Mouse (Mus musculus) hindbrain, embryonic 14.5 days (tissue): ENCODE results near the gene Mat2b. TPM values are rescaled to one million over a fixed set of nuclear protein-coding genes. Genes with fewer than 3 reads are reported as not detected.

ENCODE experiments used
- ATAC-seq: fragments of 200-750 bp; cut with Nextera tagmentation; 2 replicates; pipeline ENCODE4 v1.8.0; 2017; ENCODE audit warnings: moderate number of reproducible peaks, mild to moderate bottlenecking, moderate TSS enrichment, moderate library complexity; ENCODE audit not compliant: low FRiP score
- DNase-seq: peaks from one replicate; pipeline ENCODE4 v3.0.0-alpha.2; 2015; ENCODE audit warnings: low spot score
- H3K27ac ChIP-seq: fragments of 300-500 bp; sonication (generic); 2 replicates; pipeline ENCODE4 v1.5.1; 2014; ENCODE audit warnings: mild to moderate bottlenecking, moderate library complexity
- H3K27me3 ChIP-seq: fragments of 300-500 bp; sonication (generic); 2 replicates; pipeline ENCODE4 v1.6.1; 2014; ENCODE audit warnings: mild to moderate bottlenecking, low read length, mixed read lengths; ENCODE audit not compliant: control insufficient read depth, insufficient read depth
- H3K36me3 ChIP-seq: fragments of 300-500 bp; sonication (generic); replicated peaks from 2 replicates; pipeline ENCODE4 v1.6.1; 2014; ENCODE audit not compliant: control insufficient read depth, insufficient read depth
- H3K4me1 ChIP-seq: fragments of 300-500 bp; sonication (generic); replicated peaks from 2 replicates; pipeline ENCODE4 v1.6.1; 2014; ENCODE audit warnings: antibody characterized with exemption, low read length, mixed read lengths; ENCODE audit not compliant: control insufficient read depth, insufficient read depth
- H3K4me2 ChIP-seq: fragments of 300-500 bp; sonication (generic); replicated peaks from 2 replicates; pipeline ENCODE4 v1.6.1; 2014; ENCODE audit warnings: mild to moderate bottlenecking, moderate library complexity
- H3K4me3 ChIP-seq: fragments of 300-500 bp; sonication (generic); replicated peaks from 2 replicates; pipeline ENCODE4 v1.5.1; 2014; ENCODE audit warnings: mild to moderate bottlenecking, low read length
- H3K9ac ChIP-seq: fragments of 300-500 bp; sonication (generic); 2 replicates; pipeline ENCODE4 v1.6.1; 2014
- H3K9me3 ChIP-seq: fragments of 300-500 bp; sonication (generic); 2 replicates; pipeline ENCODE4 v1.6.1; 2016; ENCODE audit warnings: low read length; ENCODE audit not compliant: control insufficient read depth
- WGBS: fragments of 180-500 bp; shearing (Covaris S2); extraction: QIAGEN DNeasy Blood & Tissue Kit; methylation state at CpG from one replicate; pipeline ENCODE4 v1.1.7; 2014; 5-methylcytosine and 5-hydroxymethylcytosine counted together
- polyA plus RNA-seq: library from polyadenylated mRNA; unstranded; fragments of >200 nt; fragmentation: Nextera tagmentation; extraction: Ambion mirVana; gene quantifications from 2 replicates; pipeline ENCODE4 v1.2.1, GENCODE M21; 2014

Gene Mat2b
- polyA plus RNA-seq, 1 experiment from 2014 or later = 57.4 TPM

- H3K9me3 ChIP-seq = no peaks in the 10 kb centered on the region
- no peak for ATAC-seq
- no peak overlapping the region for H3K9ac ChIP-seq
- H3K4me2 ChIP-seq = no peak overlapping the region
- 89% methylated on average over 3 of the region's 3 CpGs for WGBS
- no peak overlapping the region for H3K4me3 ChIP-seq
- no peak overlapping the region for H3K27ac ChIP-seq
- peaks cover 90% of the 10 kb centered on the region for H3K36me3 ChIP-seq
- no peaks in the 10 kb centered on the region for H3K27me3 ChIP-seq
- H3K4me1 ChIP-seq = no peaks in the 10 kb centered on the region
- DNase-seq = no peak
Observed at GRCm38 (mm10) chr11:40682456-40682855, 12.5 kb downstream of the Mat2b start.

GRCm38 (mm10) chr11:40677169-40677568, 17.8 kb downstream of the Mat2b start:
- no peak overlapping the region for H3K4me3 ChIP-seq
- H3K4me2 ChIP-seq = no peak overlapping the region
- H3K27me3 ChIP-seq = no peaks in the 10 kb centered on the region
- no peaks in the 10 kb centered on the region for H3K4me1 ChIP-seq
- no peaks in the 10 kb centered on the region for H3K9me3 ChIP-seq
- no peak for ATAC-seq
- H3K27ac ChIP-seq = no peak overlapping the region
- WGBS = 100% methylated on average over 1 of the region's 1 CpGs
- no peak overlapping the region for H3K9ac ChIP-seq
- H3K36me3 ChIP-seq = peaks cover 53% of the 10 kb centered on the region
- no peak for DNase-seq

GRCm38 (mm10) chr11:40675014-40675730, 19.8 kb downstream of the Mat2b start:
- H3K27me3 ChIP-seq = no peaks in the 10 kb centered on the region
- 80% methylated on average over 4 of the region's 4 CpGs for WGBS
- no peak for DNase-seq
- no peak overlapping the region for H3K27ac ChIP-seq
- no peak overlapping the region for H3K9ac ChIP-seq
- no peaks in the 10 kb centered on the region for H3K4me1 ChIP-seq
- H3K36me3 ChIP-seq = peaks cover 36% of the 10 kb centered on the region
- no peak overlapping the region for H3K4me2 ChIP-seq
- H3K9me3 ChIP-seq = no peaks in the 10 kb centered on the region
- H3K4me3 ChIP-seq = no peak overlapping the region
- ATAC-seq = no peak

GRCm38 (mm10) chr11:40649726-40650445, 45.1 kb downstream of the Mat2b start:
- Histone ChIP-seq H3K27me3 (no peaks in the 10 kb centered on the region), H3K27ac (no peak overlapping the region), H3K4me2 (no peak overlapping the region), H3K4me1 (no peaks in the 10 kb centered on the region), H3K36me3 (no peaks in the 10 kb centered on the region), H3K9ac (no peak overlapping the region), H3K4me3 (no peak overlapping the region), H3K9me3 (no peaks in the 10 kb centered on the region)
- DNase-seq (no peak), ATAC-seq (no peak)
- WGBS = 76% methylated on average over 8 of the region's 8 CpGs

- ATAC-seq (no peak), DNase-seq (no peak)
- H3K9ac ChIP-seq = no peak overlapping the region
- H3K4me3 ChIP-seq = no peak overlapping the region
- H3K36me3 ChIP-seq = no peaks in the 10 kb centered on the region
- no peak overlapping the region for H3K4me2 ChIP-seq
- H3K9me3 ChIP-seq = no peaks in the 10 kb centered on the region
- no peaks in the 10 kb centered on the region for H3K4me1 ChIP-seq
- no peaks in the 10 kb centered on the region for H3K27me3 ChIP-seq
- 77% methylated on average over 2 of the region's 2 CpGs for WGBS
- H3K27ac ChIP-seq = no peak overlapping the region
Observed at GRCm38 (mm10) chr11:40647246-40647645, 47.8 kb downstream of the Mat2b start.

Other genes starting within 250 kb of the Mat2b start
- 6.9 and 7.2 TPM in 2 replicates for gene Hmmr, start 38.2 kb upstream of the Mat2b start, polyA plus RNA-seq
- 59.2 and 59.9 TPM in 2 replicates for gene Nudcd2, start 38.5 kb upstream of the Mat2b start, polyA plus RNA-seq
- gene Ccng1, start 60.1 kb upstream of the Mat2b start, polyA plus RNA-seq = 42.9 and 53.6 TPM in 2 replicates